In the genomic region with DNA sequence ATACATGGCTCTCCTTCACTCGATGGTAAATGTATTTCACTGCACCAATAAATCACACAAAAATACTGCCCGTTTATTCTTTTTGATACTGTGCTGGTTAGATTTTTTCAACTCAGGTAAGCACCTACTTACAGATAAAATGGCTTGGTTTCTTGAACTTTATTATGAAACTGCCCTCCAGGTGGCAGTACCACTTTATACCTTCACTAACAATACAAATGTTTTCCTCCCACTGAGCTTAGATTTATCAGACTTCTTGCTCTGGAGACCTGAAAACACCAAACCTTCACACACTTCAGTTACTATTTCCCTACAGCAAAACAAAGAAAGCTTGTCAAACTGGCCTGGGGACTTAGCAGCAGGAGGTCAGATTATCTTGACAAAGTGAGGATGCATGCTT, we compare ENCODE assay signal across 9 mouse cellular contexts. TPM values are rescaled to one million over a fixed set of nuclear protein-coding genes. Genes with fewer than 3 reads are reported as not detected.
DNase-seq lines count a peak whose midpoint lies in the region; ATAC-seq lines count a peak whose summit lies in the region.
"Had no signal": no experiment of that assay in that cellular context is flagged by ENCODE, and none has a peak within 500 bp of the region (broad histone marks: within the 10 kb centered on the region; RNA-seq: fewer than 3 reads in every experiment).

No protein-coding gene starts in this region.

- peaks cover 1% of the 10 kb centered on the region; the same call in 1 of the 2 replicates for H3K36me3 ChIP-seq in splenic B cell, adult 2 months (ENCODE audit: control insufficient read depth, insufficient read depth, low read length, poor library complexity, severe bottlenecking)
- H3K36me3 ChIP-seq: limb, embryonic 13.5 days had no signal

- no peaks in the 10 kb centered on the region for H3K27me3 ChIP-seq in splenic B cell, adult 2 months (ENCODE audit: control insufficient read depth, insufficient read depth, low read length, poor library complexity, severe bottlenecking)
- H3K27me3 ChIP-seq: limb, embryonic 13.5 days had no signal

- intact Hi-C loops in heart, postnatal 25 days (cut with DNase I): loop anchor here (2.0 to 10.0 kb wide), 2 partner anchors 111 to 305 kb away; a partner anchor contains a TSS

- no peak for ATAC-seq in frontal cortex, adult (ENCODE audit: low TSS enrichment)

- DNase-seq in heart, adult 8-10 months (ENCODE audit: low spot score): peak; percentile 55
- no peak for DNase-seq in heart, postnatal 25 days (ENCODE audit: low spot score)
- DNase-seq in lung, postnatal 14 days: peak; percentile 34
- DNase-seq in lung, adult 18-20 months: no peak
- DNase-seq in embryo, embryonic 11 days: peak; percentile 33
- peak; percentile 76 for DNase-seq in splenic B cell, adult 2 months (ENCODE audit: low read depth, low spot score)
- DNase-seq in urinary bladder, postnatal 10 days (ENCODE audit: low spot score): no peak

RNA-seq across cellular contexts. Expression of a gene that starts 20.2 kb away (rescaled TPM):
- 10 to 100 TPM; 20.8 to 27.2 (median 23.2) TPM for total RNA-seq in heart, adult 8-10 months (2022)
- total RNA-seq in heart, postnatal 25 days (2021): 10 to 100 TPM; 24.8 to 27.7 TPM

Comparison
In these comparisons a context has a peak if more than half of its experiments do, and no peak if none do; other contexts are left out.
1. DNase-seq: peak in heart, adult 8-10 months (single experiment), lung, postnatal 14 days (single experiment), embryo, embryonic 11 days (single experiment) and splenic B cell, adult 2 months (single experiment); none in heart, postnatal 25 days (single experiment), lung, adult 18-20 months (0 of 2) and urinary bladder, postnatal 10 days (single experiment).